Mouse (Mus musculus): Measurements from ENCODE around the gene Calhm5.

DNA sequence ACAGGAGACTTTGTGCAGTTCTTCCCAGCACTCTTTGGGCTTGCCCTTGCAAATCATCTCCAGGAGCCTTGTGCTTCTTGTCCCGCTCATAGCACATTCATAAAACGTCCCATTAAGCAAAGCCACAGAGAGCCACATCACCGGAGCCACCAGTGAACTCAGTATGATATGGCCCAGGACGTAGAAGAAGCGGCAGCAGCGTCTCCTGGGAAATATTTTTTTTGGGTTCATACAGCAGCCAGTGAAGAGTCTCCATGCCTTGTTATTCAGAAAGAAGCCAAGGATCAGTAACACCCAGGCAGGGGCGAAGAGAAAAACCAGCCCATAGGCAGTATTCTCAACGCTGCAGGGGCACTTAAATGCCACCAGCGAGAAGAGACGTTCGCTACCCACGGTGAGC, 355 bp downstream of the Calhm5 start:
- no peak for TF ChIP-seq CTCF (IDR thresholded peaks at IDR 0.05; ENCODE audit: control insufficient read depth, insufficient read depth, low read length)
- TF ChIP-seq POLR2A (IDR thresholded peaks at IDR 0.05; ENCODE audit: borderline replicate concordance, control insufficient read depth, low read depth, low read length): no peak

All from bone marrow, adult 2 months (tissue).